Mouse (Mus musculus): ENCODE measurements at regions not wholly inside any gene's neighbourhood (a gene's known extent, or its start where the extent isn't known, plus 50 kb on each side); places are given as distances from the start of the nearest gene placed in this dataset.
"Not testable (repeated sequence)": the region's sequence is repeated elsewhere in the genome, so short reads cannot be mapped to it uniquely, and the experiment has no call there.

DNA sequence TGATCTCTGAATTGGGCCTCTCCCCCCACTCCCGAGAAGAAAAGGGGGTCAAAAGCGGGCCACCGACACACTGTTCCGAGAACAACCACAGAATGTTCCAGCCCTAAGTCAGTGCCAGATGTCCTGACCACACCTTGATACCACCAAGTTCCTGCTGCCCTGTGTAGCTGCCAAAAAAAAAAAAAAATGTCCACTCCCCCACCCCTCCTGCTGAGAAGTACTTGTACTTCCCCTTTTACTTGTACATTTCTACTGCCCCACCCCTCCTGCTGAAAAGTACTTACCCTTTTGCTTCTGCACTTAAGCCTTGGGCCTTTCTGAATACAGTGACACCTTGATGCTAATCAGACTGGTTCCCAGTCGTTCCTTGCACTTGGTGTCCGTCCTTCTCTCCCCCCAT, 299.7 kb upstream of the Lrrn1 start:
- TF ChIP-seq POLR2A (IDR thresholded peaks at IDR 0.05; ENCODE audit: borderline replicate concordance, insufficient read depth, low read length); CTCF (IDR thresholded peaks at IDR 0.05; ENCODE audit: borderline replicate concordance, insufficient read depth, low read depth, low read length): not testable (repeated sequence)
